Mouse (Mus musculus): ENCODE data around the gene Gm10277. TPM values are rescaled to one million over a fixed set of nuclear protein-coding genes. Genes with fewer than 3 reads are reported as not detected.

The Gm10277 gene
- not detected for total RNA-seq (2021)

- intact Hi-C loops (cut with DNase I), result no loop called here
- DNase-seq, result no peak
Measured at GRCm38 (mm10) chr11:77787707-77788106, at the start of gene Gm10277. Gene Gm10277, minus strand, starts transcription at chr11:77787747.

DNA sequence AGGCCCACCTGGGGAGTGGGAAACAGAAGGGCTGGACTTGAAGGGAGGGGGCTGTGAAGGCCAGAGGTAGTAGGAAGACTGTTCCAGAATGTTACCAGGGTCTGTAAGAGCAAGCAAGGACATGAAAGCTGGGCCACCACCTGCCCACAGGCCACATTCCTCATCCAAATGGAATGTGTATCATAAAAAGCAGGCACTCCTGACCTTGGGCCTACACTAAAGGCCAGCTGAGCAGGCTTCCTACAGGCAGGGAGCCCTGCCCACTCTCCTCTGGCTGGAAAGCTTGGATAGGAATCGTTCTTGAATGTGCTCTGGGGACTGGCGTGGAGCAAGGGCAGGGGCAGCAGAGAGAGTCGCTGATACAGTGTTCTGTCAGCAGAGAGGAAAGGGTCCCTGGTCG lies 49.2 kb upstream of the Gm10277 start:
- intact Hi-C loops (cut with DNase I), result no loop called here
- DNase-seq, result peak; percentile 53 to 67

GRCm38 (mm10) chr11:77836290-77836689 lies 48.7 kb upstream of the Gm10277 start:
- intact Hi-C loops (cut with DNase I), result no loop called here
- DNase-seq, result no peak

DNA sequence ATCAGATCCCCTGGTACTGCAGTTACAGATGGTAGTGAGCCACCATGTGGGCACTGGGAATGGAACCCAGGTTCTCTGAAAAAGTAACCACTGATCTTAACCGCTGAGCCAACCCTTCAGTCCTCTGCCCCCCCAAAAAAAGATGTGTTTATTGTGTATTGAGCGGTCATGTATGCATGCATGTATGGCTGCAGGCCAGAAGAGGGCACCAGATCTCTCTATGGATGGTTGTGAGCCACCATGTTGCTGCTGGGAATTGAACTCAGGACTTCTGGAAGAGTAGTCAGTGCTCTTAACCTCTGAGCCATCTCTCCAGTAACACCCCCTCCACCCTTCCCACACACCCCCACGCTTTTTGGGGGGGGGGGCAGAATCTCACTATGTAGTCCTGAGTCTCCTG lies 47.6 kb upstream of the Gm10277 start:
- intact Hi-C loops (cut with DNase I), result no loop called here
- no peak for DNase-seq

GRCm38 (mm10) chr11:77832541-77832940 lies 45.0 kb upstream of the Gm10277 start:
- intact Hi-C loops (cut with DNase I), result no loop called here
- no peak for DNase-seq

- intact Hi-C loops (cut with DNase I), result no loop called here
- no peak for DNase-seq
Measured at GRCm38 (mm10) chr11:77830875-77831274, 43.3 kb upstream of the Gm10277 start.

GRCm38 (mm10) chr11:77829043-77829841 lies 41.7 kb upstream of the Gm10277 start:
- intact Hi-C loops (cut with DNase I), result loop anchor here (5.0 kb wide), 1 partner anchor 348 kb away; the partner anchor contains the start of genes Nek8 and Tlcd1
- no peak for DNase-seq

DNA sequence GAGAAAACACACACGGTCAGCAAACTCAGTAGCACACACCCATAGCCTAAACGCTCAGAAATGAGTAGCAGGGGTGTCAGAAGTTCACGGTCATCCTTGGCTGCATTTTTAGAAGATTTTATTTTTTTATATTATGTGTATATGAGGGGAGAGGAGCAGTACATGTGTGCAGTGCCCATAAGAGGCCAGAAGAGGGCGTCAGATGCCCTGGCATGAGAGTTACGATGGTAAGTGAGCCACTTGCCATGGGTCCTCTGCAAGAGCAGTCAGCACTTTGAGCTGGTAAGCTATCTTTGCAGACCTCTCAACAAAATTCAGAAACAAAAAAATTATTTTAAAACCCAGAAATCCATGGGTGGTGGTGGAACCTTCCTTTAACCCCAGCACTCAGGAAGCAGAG lies 40.6 kb upstream of the Gm10277 start:
- intact Hi-C loops (cut with DNase I), result loop anchor here (5.0 kb wide), 1 partner anchor 349 kb away; the partner anchor contains the start of genes Nek8 and Tlcd1
- DNase-seq, result no peak

GRCm38 (mm10) chr11:77827241-77827995 lies 39.9 kb upstream of the Gm10277 start:
- intact Hi-C loops (cut with DNase I), result loop anchor here (1.0 to 5.0 kb wide), 2 partner anchors 140 to 350 kb away; partner anchors contain the start of genes Nek8 and Tlcd1
- DNase-seq, result peak; percentile 80 to 87

- DNase-seq, result no peak
- intact Hi-C loops (cut with DNase I), result loop anchor here (5.0 kb wide), 1 partner anchor 351 kb away; the partner anchor contains the start of genes Nek8 and Tlcd1
Measured at GRCm38 (mm10) chr11:77826311-77826710, 38.8 kb upstream of the Gm10277 start.

DNA sequence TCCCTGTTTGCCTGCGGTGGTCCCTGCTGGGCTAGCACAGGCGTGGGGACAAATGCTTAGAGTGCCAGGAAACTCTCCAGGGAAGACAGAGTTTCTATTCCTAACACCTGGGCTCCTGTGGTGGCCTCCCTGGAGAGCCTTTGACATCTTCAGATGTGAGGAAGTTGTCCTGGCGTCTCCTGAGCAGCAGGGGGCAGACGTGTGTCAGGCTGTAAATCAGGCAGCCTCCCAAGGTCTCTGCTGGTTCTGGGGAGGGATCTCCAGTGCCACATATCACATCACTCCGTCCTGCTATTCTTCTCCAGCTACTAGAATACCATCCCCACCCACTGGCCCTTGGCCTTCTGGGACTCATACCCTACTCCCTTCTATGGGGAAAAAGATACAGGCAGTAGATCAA lies 38.3 kb upstream of the Gm10277 start:
- intact Hi-C loops (cut with DNase I), result loop anchor here (5.0 kb wide), 1 partner anchor 351 kb away; the partner anchor contains the start of genes Nek8 and Tlcd1

DNA sequence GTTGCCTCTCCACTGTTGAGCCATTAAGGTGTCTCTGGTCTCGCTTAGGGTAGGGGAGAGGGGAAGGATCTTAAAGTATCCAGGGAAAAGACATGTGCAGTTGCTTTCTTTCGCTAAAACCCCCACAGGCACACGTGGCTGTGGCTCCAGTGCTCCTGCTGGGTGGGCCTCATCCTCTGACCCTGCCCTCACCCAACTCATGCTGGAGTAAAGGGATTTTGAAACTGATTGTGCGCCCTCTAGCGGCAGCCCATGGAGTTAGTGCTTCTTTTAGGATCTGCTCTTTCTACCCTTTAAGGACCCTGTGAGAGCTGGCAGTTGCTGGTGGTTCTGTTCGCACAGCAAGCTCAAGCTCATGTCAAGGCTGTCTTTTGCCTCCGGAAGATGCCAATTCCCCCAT lies 35.2 kb upstream of the Gm10277 start:
- DNase-seq, result peak in 1 of 2 experiments; percentile 77
- intact Hi-C loops (cut with DNase I), result no loop called here

More for the DNA sequence above, 38.3 kb upstream of the Gm10277 start:
- DNase-seq, result peak; percentile 78 to 86

DNA sequence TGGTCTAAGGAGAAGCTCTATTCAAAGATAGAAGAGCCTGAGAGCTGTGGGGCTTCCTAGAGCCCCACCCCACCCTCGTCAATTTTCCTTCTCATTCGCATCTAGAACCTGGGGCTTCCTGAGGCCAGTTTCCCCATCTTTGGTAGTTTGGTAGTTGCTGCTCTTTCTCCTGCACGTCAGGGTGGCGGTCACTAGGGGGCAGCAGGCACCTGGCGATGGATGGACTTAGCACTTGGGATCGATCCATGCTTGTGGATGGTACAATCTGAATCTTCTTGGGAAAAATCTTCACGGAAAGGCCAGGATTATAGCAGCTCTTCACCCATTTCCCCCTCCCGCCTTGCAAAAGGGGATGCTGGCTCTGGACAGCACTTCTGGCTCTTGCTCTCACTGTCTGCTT lies 34.1 kb upstream of the Gm10277 start:
- intact Hi-C loops (cut with DNase I), result no loop called here

DNA sequence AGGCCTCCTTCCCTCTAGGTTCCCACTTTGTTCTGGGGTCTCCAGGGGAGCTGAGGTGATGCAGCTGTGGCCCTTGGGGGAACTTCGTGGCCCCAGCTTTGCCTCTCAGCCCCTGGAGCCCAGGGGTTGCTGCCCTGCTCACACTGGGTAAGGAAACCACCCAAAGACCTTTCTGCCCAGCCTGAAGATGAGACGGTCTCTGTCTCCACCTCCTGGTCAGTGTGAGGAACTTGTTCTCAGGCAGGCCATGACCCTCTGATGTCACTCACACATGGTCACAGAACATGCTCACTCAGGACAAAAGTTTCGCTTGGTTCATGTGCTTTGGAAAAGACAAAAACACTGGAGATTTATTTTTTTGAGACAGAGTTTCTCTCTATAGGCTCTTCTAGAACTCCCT lies 28.5 kb upstream of the Gm10277 start:
- DNase-seq, result peak; percentile 84 to 91
- intact Hi-C loops (cut with DNase I), result loop anchor here (1.0 to 2.0 kb wide), 2 partner anchors 23 to 79 kb away; no protein-coding TSS in a partner anchor

More for the DNA sequence above, 34.1 kb upstream of the Gm10277 start:
- DNase-seq, result peak in 1 of 2 experiments; percentile 50

DNA sequence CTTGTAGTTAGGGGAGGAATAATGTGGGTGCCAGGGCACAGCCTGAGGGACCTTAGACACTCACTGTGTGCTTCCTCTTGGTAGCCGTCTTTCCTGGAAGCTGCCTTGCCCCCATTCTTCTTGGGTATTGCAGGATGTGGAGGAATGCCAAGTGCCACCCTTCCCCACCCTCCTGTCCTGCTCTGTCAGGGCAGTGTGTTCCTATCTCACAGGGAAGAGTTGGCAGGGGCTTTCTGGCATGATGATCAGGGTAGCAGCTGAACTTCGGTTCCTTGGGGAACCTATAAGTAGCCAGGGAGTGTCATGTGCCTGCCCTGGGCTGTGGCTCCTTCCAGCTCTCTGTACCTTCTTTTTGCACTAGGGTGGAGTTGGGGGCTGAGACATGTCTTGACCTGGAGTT lies 26.4 kb upstream of the Gm10277 start:
- intact Hi-C loops (cut with DNase I), result loop anchor here (2.0 kb wide), 1 partner anchor 51 kb away; the partner anchor contains the start of gene Myo18a
- DNase-seq, result peak in 1 of 2 experiments; percentile 56

DNA sequence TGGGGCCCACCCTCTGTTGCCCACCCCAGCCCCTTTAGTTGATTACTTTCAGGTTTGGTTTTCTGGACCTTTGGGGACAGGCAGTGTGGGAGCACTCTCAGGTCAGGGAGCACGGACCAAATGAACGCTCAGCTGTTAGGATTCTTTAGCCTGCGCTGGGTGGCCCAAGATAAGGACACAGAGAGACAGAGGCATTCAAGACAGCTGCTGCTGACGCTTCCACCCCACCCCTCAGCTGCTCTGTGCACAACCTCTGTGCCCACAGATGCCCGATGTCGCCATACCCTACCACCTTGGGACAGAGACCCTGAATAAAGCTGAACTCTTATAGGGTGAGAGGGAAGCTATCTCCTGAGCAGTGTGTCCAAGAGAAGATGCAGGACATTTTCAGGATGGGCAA lies 22.5 kb upstream of the Gm10277 start:
- intact Hi-C loops (cut with DNase I), result no loop called here

DNA sequence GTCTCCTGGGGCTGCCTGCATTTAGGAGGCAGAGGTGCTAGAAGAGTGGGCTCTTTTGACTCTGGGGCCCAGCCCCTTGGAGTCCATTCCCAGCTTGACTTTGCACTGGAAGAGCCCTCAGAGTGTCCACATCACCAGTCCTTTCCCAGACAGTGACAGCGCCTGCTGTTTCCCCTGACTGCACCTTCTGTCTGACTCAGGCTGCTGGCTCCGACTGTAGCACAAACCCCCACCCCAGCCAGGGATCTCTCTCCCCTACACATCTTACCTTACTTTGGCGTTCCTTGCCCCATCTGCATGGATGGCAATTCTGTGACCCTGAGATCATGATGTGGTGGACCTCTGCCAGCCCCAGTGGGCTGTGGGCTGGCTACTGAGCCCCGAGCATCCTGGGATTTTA lies 21.7 kb upstream of the Gm10277 start:
- intact Hi-C loops (cut with DNase I), result no loop called here

More for the DNA sequence above, 22.5 kb upstream of the Gm10277 start:
- DNase-seq, result no peak

GRCm38 (mm10) chr11:77808051-77808465 lies 20.5 kb upstream of the Gm10277 start:
- DNase-seq, result peak; percentile 70 to 76

More for the DNA sequence above, 21.7 kb upstream of the Gm10277 start:
- no peak for DNase-seq

GRCm38 (mm10) chr11:77806855-77807254 lies 19.3 kb upstream of the Gm10277 start:
- DNase-seq, result peak in 1 of 2 experiments; percentile 31

More at GRCm38 (mm10) chr11:77808051-77808465, 20.5 kb upstream of the Gm10277 start:
- intact Hi-C loops (cut with DNase I), result no loop called here

DNA sequence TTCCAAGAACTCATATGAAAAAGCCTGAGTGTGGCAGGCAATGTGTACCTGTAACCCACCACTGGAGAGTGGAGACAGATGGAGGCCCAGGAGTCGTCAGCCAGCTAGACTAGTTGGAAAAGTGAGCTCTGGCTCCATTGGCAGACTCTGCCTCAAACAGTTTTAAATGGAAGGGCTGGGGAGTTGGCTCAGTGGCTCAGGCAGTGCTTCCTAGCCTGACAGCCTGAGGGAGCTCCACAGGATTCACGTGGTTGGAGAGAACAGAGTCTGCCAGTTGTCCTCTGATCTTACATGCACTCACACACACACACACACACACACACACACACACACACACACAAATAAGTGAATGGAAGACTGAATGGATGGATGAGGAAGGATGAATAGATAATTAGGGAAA lies 18.7 kb upstream of the Gm10277 start:
- intact Hi-C loops (cut with DNase I), result no loop called here

More at GRCm38 (mm10) chr11:77806855-77807254, 19.3 kb upstream of the Gm10277 start:
- intact Hi-C loops (cut with DNase I), result no loop called here

DNA sequence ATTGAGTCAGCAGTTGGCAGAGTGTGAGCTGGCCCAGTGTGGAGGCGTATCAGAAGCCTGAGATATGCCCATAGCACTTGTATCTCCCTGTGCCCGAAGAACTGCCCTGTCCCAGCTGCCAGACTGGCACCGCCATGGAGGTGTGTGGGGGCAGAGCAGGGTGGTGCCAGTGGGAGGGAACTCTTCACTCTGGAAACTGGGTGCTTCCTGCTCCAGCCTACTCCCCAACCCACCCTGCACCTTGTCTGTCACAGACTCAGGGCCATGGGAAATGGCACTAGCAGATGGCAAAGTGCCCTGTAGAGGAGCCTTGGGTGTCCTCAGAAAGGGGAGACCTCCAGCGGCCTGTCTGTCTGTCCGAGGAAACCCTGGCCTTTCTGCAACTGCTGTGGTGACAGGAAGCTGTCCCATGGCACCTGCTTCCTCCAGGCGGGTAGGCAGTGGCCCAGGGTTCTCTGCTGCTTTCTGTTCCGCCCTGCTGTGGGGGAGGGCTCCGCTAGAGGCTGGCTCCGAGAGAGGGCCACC lies 14.9 kb upstream of the Gm10277 start:
- intact Hi-C loops (cut with DNase I), result no loop called here
- DNase-seq, result peak; percentile 69 to 70

More for the DNA sequence above, 18.7 kb upstream of the Gm10277 start:
- peak in 1 of 2 experiments; percentile 52 for DNase-seq

All from heart, postnatal 10 days (tissue).